16 mouse cellular contexts compared by ENCODE assay signal in the genomic region with DNA sequence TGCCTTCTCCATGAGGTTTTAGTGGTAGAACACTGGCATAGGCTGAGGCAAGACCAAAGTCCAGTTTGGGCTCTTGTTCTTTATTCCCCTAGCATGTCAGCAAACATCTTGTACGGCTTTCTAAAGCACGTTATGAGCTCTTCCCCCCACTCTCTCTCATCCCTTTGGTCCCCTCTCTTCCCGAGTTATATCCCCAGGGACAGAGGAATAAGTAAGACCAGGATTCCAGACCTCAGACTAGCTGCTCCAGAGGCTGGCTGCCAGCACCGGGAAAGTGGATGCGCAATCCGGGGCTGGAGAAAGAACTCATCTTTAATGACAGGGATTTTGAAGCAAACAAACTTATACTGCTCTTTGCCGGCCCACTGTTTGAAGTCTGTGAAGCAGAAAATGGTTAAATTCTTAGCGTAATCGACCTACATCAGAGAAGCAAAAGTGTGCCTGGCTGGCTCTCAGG. TPM values are rescaled to one million over a fixed set of nuclear protein-coding genes. Genes with fewer than 3 reads are reported as not detected.
DNase-seq lines count a peak whose midpoint lies in the region; ATAC-seq lines count a peak whose summit lies in the region.
"Had no signal": no experiment of that assay in that cellular context is flagged by ENCODE, and none has a peak within 500 bp of the region (broad histone marks: within the 10 kb centered on the region; RNA-seq: fewer than 3 reads in every experiment).

No protein-coding gene starts in this region.

- no peak for ATAC-seq in liver, embryonic 11.5 days (replicated peaks; ENCODE audit: low FRiP score)
- ATAC-seq in embryonic facial prominence, embryonic 11.5 days (replicated peaks; ENCODE audit: insufficient number of reproducible peaks, low FRiP score, low TSS enrichment, low read depth): no peak
- ATAC-seq in hindbrain, embryonic 15.5 days (ENCODE audit: low FRiP score, low read depth): no peak
- ATAC-seq in neural tube, embryonic 15.5 days (ENCODE audit: low FRiP score): no peak
- ATAC-seq in inflammation-experienced regulatory T-cells, adult 6 months: no peak

- no peaks in the 10 kb centered on the region for H3K9me3 ChIP-seq in liver, embryonic 11.5 days (ENCODE audit: control insufficient read depth, low read length)
- H3K9me3 ChIP-seq in embryonic facial prominence, embryonic 11.5 days (replicated peaks; ENCODE audit: control insufficient read depth, low read length): no peaks in the 10 kb centered on the region
- no peaks in the 10 kb centered on the region for H3K9me3 ChIP-seq in hindbrain, embryonic 15.5 days
- H3K9me3 ChIP-seq in neural tube, embryonic 15.5 days (replicated peaks): no peaks in the 10 kb centered on the region

- peaks cover 100% of the 10 kb centered on the region for H3K27me3 ChIP-seq in liver, embryonic 11.5 days (replicated peaks; ENCODE audit: control insufficient read depth, insufficient read depth, low read length)
- H3K27me3 ChIP-seq in embryonic facial prominence, embryonic 11.5 days (ENCODE audit: control insufficient read depth, insufficient read depth, low read length): peaks cover 82% of the 10 kb centered on the region
- peaks cover 46% of the 10 kb centered on the region for H3K27me3 ChIP-seq in hindbrain, embryonic 15.5 days
- peaks cover 58% of the 10 kb centered on the region for H3K27me3 ChIP-seq in neural tube, embryonic 15.5 days (replicated peaks)

- no peak overlapping the region for H3K4me3 ChIP-seq in liver, embryonic 11.5 days (ENCODE audit: low read depth, low read length)
- peak overlapping the region; percentile 11; the same call in 1 of the 2 replicates for H3K4me3 ChIP-seq in embryonic facial prominence, embryonic 11.5 days (ENCODE audit: low read depth, low read length)
- peak overlapping the region; percentile 46 for H3K4me3 ChIP-seq in hindbrain, embryonic 15.5 days
- peak overlapping the region; percentile 27 for H3K4me3 ChIP-seq in neural tube, embryonic 15.5 days (replicated peaks)

- DNase-seq in liver, embryonic 11.5 days (ENCODE audit: low spot score): peak; percentile 32
- DNase-seq in liver: no peak
- no peak for DNase-seq in embryonic facial prominence, embryonic 11.5 days (ENCODE audit: low spot score)
- DNase-seq in spleen, postnatal 14 days (ENCODE audit: low spot score in 2 of 2): no peak
- no peak for DNase-seq in left cerebral cortex, adult 18-20 months (ENCODE audit: low spot score in 2 of 2)
- DNase-seq: adrenal gland, postnatal 25 days; gastrocnemius, postnatal 10 days; right cerebral cortex, postnatal 4 days; thymus, postnatal 25 days had no signal

- H3K4me1 ChIP-seq in liver, embryonic 11.5 days (replicated peaks; ENCODE audit: control insufficient read depth, insufficient read depth, low read length): no peaks in the 10 kb centered on the region
- no peaks in the 10 kb centered on the region; the same call in 1 of the 2 replicates for H3K4me1 ChIP-seq in embryonic facial prominence, embryonic 11.5 days (ENCODE audit: control insufficient read depth, insufficient read depth, low read length)
- H3K4me1 ChIP-seq in hindbrain, embryonic 15.5 days (replicated peaks): peaks cover 25% of the 10 kb centered on the region
- peaks cover 27% of the 10 kb centered on the region for H3K4me1 ChIP-seq in neural tube, embryonic 15.5 days

- no peak overlapping the region for H3K4me2 ChIP-seq in liver, embryonic 11.5 days
- no peak overlapping the region for H3K4me2 ChIP-seq in embryonic facial prominence, embryonic 11.5 days (ENCODE audit: low read depth, low read length)
- peak overlapping the region; percentile 63 for H3K4me2 ChIP-seq in hindbrain, embryonic 15.5 days
- H3K4me2 ChIP-seq in neural tube, embryonic 15.5 days: peak overlapping the region; percentile 71

- H3K27ac ChIP-seq in liver, embryonic 11.5 days (ENCODE audit: low read depth, low read length): no peak overlapping the region
- H3K27ac ChIP-seq in embryonic facial prominence, embryonic 11.5 days (replicated peaks; ENCODE audit: low read depth, low read length): no peak overlapping the region
- H3K27ac ChIP-seq in hindbrain, embryonic 15.5 days (replicated peaks): peak overlapping the region; percentile 96
- H3K27ac ChIP-seq in neural tube, embryonic 15.5 days (replicated peaks): peak overlapping the region; percentile 95
- H3K27ac ChIP-seq: kidney, postnatal 0 days had no signal

- H3K36me3 ChIP-seq in liver, embryonic 11.5 days (ENCODE audit: control insufficient read depth, insufficient read depth, low read length): no peaks in the 10 kb centered on the region
- no peaks in the 10 kb centered on the region for H3K36me3 ChIP-seq in embryonic facial prominence, embryonic 11.5 days (replicated peaks; ENCODE audit: control insufficient read depth, insufficient read depth, low read depth, low read length)
- H3K36me3 ChIP-seq in hindbrain, embryonic 15.5 days: no peaks in the 10 kb centered on the region
- no peaks in the 10 kb centered on the region for H3K36me3 ChIP-seq in neural tube, embryonic 15.5 days

- no peak overlapping the region for H3K9ac ChIP-seq in liver, embryonic 11.5 days (ENCODE audit: low read depth, low read length)
- no peak overlapping the region for H3K9ac ChIP-seq in embryonic facial prominence, embryonic 11.5 days (replicated peaks; ENCODE audit: low read length)
- peak overlapping the region; percentile 49 for H3K9ac ChIP-seq in hindbrain, embryonic 15.5 days
- H3K9ac ChIP-seq in neural tube, embryonic 15.5 days (replicated peaks): peak overlapping the region; percentile 48

- 3% methylated on average over 9 of the region's 9 CpGs for WGBS in liver, embryonic 11.5 days
- WGBS in embryonic facial prominence, embryonic 11.5 days: under 1% methylated on average over 9 of the region's 9 CpGs
- 2% methylated on average over 9 of the region's 9 CpGs for WGBS in hindbrain, embryonic 15.5 days
- WGBS in neural tube, embryonic 15.5 days: 3% methylated on average over 9 of the region's 9 CpGs

RNA-seq across cellular contexts. Expression of gene Zic1, which starts 14.9 kb away (rescaled TPM):
- polyA plus RNA-seq in liver, embryonic 11.5 days (2014; fragmentation: Nextera tagmentation; extraction: Ambion mirVana): 0.04 and 0.06 TPM in 2 replicates
- 3.3 and 3.5 TPM in 2 replicates for polyA plus RNA-seq in embryonic facial prominence, embryonic 11.5 days (2014; fragmentation: Nextera tagmentation; extraction: Ambion mirVana)
- polyA plus RNA-seq in hindbrain, embryonic 15.5 days (2015; fragmentation: Nextera tagmentation; extraction: Ambion mirVana): 13.5 and 14.8 TPM in 2 replicates
- polyA plus RNA-seq in neural tube, embryonic 15.5 days (2015; fragmentation: Nextera tagmentation; extraction: Ambion mirVana): 9.7 and 13.2 TPM in 2 replicates
- 10 to 100 TPM; 10.7 to 14.3 TPM for total RNA-seq in left cerebral cortex, adult 18-20 months (2021)
- polyA plus RNA-seq in inflammation-experienced regulatory T-cells, adult 6 months (2017; shearing (Covaris generic)): not detected
- total RNA-seq: adrenal gland, postnatal 25 days; liver, adult 2 months; megakaryocyte-erythroid progenitor cell, adult 5-6 weeks had no signal
- polyA plus RNA-seq: kidney, postnatal 0 days; liver, adult 2 months had no signal

RNA-seq across cellular contexts. Expression of gene Zic4, which starts 18.3 kb away (rescaled TPM):
- not detected in 2 replicates for polyA plus RNA-seq in liver, embryonic 11.5 days (2014; fragmentation: Nextera tagmentation; extraction: Ambion mirVana)
- polyA plus RNA-seq in embryonic facial prominence, embryonic 11.5 days (2014; fragmentation: Nextera tagmentation; extraction: Ambion mirVana): 6.7 and 6.9 TPM in 2 replicates
- polyA plus RNA-seq in hindbrain, embryonic 15.5 days (2015; fragmentation: Nextera tagmentation; extraction: Ambion mirVana): 52.6 and 61.6 TPM in 2 replicates
- polyA plus RNA-seq in neural tube, embryonic 15.5 days (2015; fragmentation: Nextera tagmentation; extraction: Ambion mirVana): 28.3 and 44.9 TPM in 2 replicates
- total RNA-seq in left cerebral cortex, adult 18-20 months (2021): 1 to 10 TPM; 3.5 to 4.4 TPM
- not detected for polyA plus RNA-seq in inflammation-experienced regulatory T-cells, adult 6 months (2017; shearing (Covaris generic))
- total RNA-seq: adrenal gland, postnatal 25 days; ES-E14; liver, adult 2 months; megakaryocyte-erythroid progenitor cell, adult 5-6 weeks had no signal
- polyA plus RNA-seq: kidney, postnatal 0 days; liver, adult 2 months had no signal

Comparison
In these comparisons a context has a peak if more than half of its experiments do, and no peak if none do; other contexts are left out.
1. H3K27ac ChIP-seq: peak in hindbrain, embryonic 15.5 days (single experiment) and neural tube, embryonic 15.5 days (single experiment); none in liver, embryonic 11.5 days (single experiment) and embryonic facial prominence, embryonic 11.5 days (single experiment).
2. H3K4me2 ChIP-seq: peak in hindbrain, embryonic 15.5 days (single experiment) and neural tube, embryonic 15.5 days (single experiment); none in liver, embryonic 11.5 days (single experiment) and embryonic facial prominence, embryonic 11.5 days (single experiment).
3. H3K9ac ChIP-seq: peak in hindbrain, embryonic 15.5 days (single experiment) and neural tube, embryonic 15.5 days (single experiment); none in liver, embryonic 11.5 days (single experiment) and embryonic facial prominence, embryonic 11.5 days (single experiment).